Mouse (Mus musculus) stomach, embryonic 15.5 days (tissue): ENCODE results near the gene Acsl4. TPM values are rescaled to one million over a fixed set of nuclear protein-coding genes. Genes with fewer than 3 reads are reported as not detected.

Experiments
- ATAC-seq: fragments of 200-750 bp; cut with Nextera tagmentation; 2 replicates; pipeline ENCODE4 v1.8.0; 2017; ENCODE audit warnings: low read depth, moderate number of reproducible peaks, moderate TSS enrichment; ENCODE audit not compliant: insufficient read depth, low FRiP score
- H3K27ac ChIP-seq: fragments of 300-500 bp; sonication (generic); 2 replicates; pipeline ENCODE4 v1.5.1; 2015; ENCODE audit warnings: mild to moderate bottlenecking, inconsistent platforms
- H3K27me3 ChIP-seq: fragments of 300-500 bp; sonication (generic); replicated peaks from 2 replicates; pipeline ENCODE4 v1.6.1; 2015; ENCODE audit warnings: inconsistent platforms
- H3K36me3 ChIP-seq: fragments of 300-500 bp; sonication (generic); 2 replicates; pipeline ENCODE4 v1.6.1; 2015; ENCODE audit warnings: inconsistent platforms
- H3K4me1 ChIP-seq: fragments of 300-500 bp; sonication (generic); 2 replicates; pipeline ENCODE4 v1.6.1; 2015; ENCODE audit warnings: inconsistent platforms
- H3K4me2 ChIP-seq: fragments of 300-500 bp; sonication (generic); 2 replicates; pipeline ENCODE4 v1.6.1; 2015; ENCODE audit warnings: mild to moderate bottlenecking, inconsistent platforms
- H3K4me3 ChIP-seq: fragments of 300-500 bp; sonication (generic); replicated peaks from 2 replicates; pipeline ENCODE4 v1.5.1; 2015; ENCODE audit warnings: inconsistent platforms
- H3K9ac ChIP-seq: fragments of 300-500 bp; sonication (generic); 2 replicates; pipeline ENCODE4 v1.6.1; 2015; ENCODE audit warnings: inconsistent platforms
- H3K9me3 ChIP-seq: fragments of 300-500 bp; sonication (generic); 2 replicates; pipeline ENCODE4 v1.6.1; 2016; ENCODE audit warnings: inconsistent platforms
- WGBS: fragments of 180-500 bp; shearing (Covaris S2); methylation state at CpG from one replicate; pipeline ENCODE4 v1.1.7; 2015; 5-methylcytosine and 5-hydroxymethylcytosine counted together
- polyA plus RNA-seq: library from polyadenylated mRNA; unstranded; fragments of >200 nt; fragmentation: Nextera tagmentation; extraction: Ambion mirVana; gene quantifications from 2 replicates; pipeline ENCODE4 v1.2.1, GENCODE M21; 2015

Acsl4 gene
- polyA plus RNA-seq, 1 experiment from 2014 or later: 13.1 TPM

GRCm38 (mm10) chrX:142285905-142286304 lies 104.4 kb downstream of the Acsl4 start:
- ATAC-seq: no peak
- no peak overlapping the region for H3K4me2 ChIP-seq

GRCm38 (mm10) chrX:142276573-142276972 lies 113.8 kb downstream of the Acsl4 start:
- no peak overlapping the region for H3K4me2 ChIP-seq
- no peaks in the 10 kb centered on the region for H3K27me3 ChIP-seq
- no peaks in the 10 kb centered on the region for H3K36me3 ChIP-seq
- 40% methylated on average over 3 of the region's 3 CpGs for WGBS
- no peak overlapping the region for H3K27ac ChIP-seq
- ATAC-seq: no peak
- no peaks in the 10 kb centered on the region for H3K9me3 ChIP-seq
- no peak overlapping the region for H3K9ac ChIP-seq
- no peak overlapping the region for H3K4me3 ChIP-seq
- H3K4me1 ChIP-seq: no peaks in the 10 kb centered on the region

More at GRCm38 (mm10) chrX:142285905-142286304, 104.4 kb downstream of the Acsl4 start:
- no peaks in the 10 kb centered on the region for H3K36me3 ChIP-seq
- no peaks in the 10 kb centered on the region for H3K4me1 ChIP-seq
- H3K27me3 ChIP-seq: no peaks in the 10 kb centered on the region
- H3K9ac ChIP-seq: no peak overlapping the region
- WGBS: 39% methylated on average over 5 of the region's 5 CpGs
- no peak overlapping the region for H3K27ac ChIP-seq
- H3K9me3 ChIP-seq: no peaks in the 10 kb centered on the region
- no peak overlapping the region for H3K4me3 ChIP-seq

GRCm38 (mm10) chrX:142276031-142276430 lies 114.3 kb downstream of the Acsl4 start:
- H3K36me3 ChIP-seq: no peaks in the 10 kb centered on the region
- no peak overlapping the region for H3K4me2 ChIP-seq
- WGBS: 49% methylated on average over 3 of the region's 3 CpGs
- no peak for ATAC-seq
- H3K27me3 ChIP-seq: no peaks in the 10 kb centered on the region
- H3K9ac ChIP-seq: no peak overlapping the region
- no peaks in the 10 kb centered on the region for H3K4me1 ChIP-seq
- no peak overlapping the region for H3K27ac ChIP-seq
- H3K9me3 ChIP-seq: no peaks in the 10 kb centered on the region
- no peak overlapping the region for H3K4me3 ChIP-seq

Other genes with a start within 250 kb of the Acsl4 start
- gene Gucy2f, start 193.6 kb downstream of the Acsl4 start, polyA plus RNA-seq: 0.03 and 0.08 TPM in 2 replicates
- gene Nxt2, start 163.8 kb downstream of the Acsl4 start, polyA plus RNA-seq: 22.9 and 24.7 TPM in 2 replicates
- 30.7 and 34.2 TPM in 2 replicates for gene Kcne1l, start 84.2 kb downstream of the Acsl4 start, polyA plus RNA-seq